Mouse (Mus musculus) cerebellum, adult 2 months (tissue): Measurements from ENCODE around the gene H2-T24.

Experiments used
- CTCF ChIP-seq: fragments of 200-500 bp; IDR thresholded peaks from 2 replicates; pipeline ENCODE4 v1.5.1; 2011; ENCODE audit warnings: low read depth, mild to moderate bottlenecking, control low read depth, low read length, moderate library complexity, borderline replicate concordance; ENCODE audit not compliant: insufficient read depth
- POLR2A ChIP-seq: fragments of 200-500 bp; IDR thresholded peaks from 2 replicates; pipeline ENCODE4 v1.6.1; 2011; ENCODE audit warnings: low read length, control low read depth, borderline replicate concordance; ENCODE audit not compliant: insufficient read depth

- TF ChIP-seq CTCF (no peak), POLR2A (peak; percentile 88; the same call in 1 of the 2 replicates)
Observed at GRCm38 (mm10) chr17:35969418-35970389, 50.7 kb downstream of the H2-T24 start, which contains the start of gene Abcf1.
